Mouse (Mus musculus) heart, postnatal 4 days (tissue): ENCODE results near the gene Ranbp3. TPM values are rescaled to one million over a fixed set of nuclear protein-coding genes. Genes with fewer than 3 reads are reported as not detected.

Experiments
- DNase-seq: peaks from one replicate; pipeline ENCODE4 v3.0.0; 2021
- total RNA-seq, 2 experiments: library from RNA; stranded (reverse); gene quantifications; 2 replicates each; pipeline ENCODE4 v1.2.3; 2021

Gene Ranbp3
- total RNA-seq, 2 experiments from 2014 or later: 60.5 to 61.8 TPM

DNA sequence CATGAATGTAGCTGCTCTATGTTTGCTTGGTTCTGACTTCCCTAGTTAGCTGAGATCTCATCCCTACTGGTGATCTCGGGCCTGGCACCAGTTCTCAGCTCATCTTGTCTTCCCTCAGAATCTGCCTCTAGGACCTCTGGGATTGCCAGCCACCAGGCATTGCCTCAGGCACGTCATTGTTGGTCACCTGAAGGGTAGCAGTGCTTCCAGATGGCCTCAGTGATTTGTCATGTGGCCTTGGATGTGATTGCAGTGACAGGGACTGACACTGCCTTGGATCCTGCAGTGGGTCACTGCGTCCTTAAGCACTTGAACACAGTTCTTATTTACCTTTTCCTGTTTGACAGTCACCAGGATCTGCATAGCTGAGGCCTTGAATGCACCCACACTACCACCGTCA lies 8.7 kb downstream of the Ranbp3 start:
- no peak for DNase-seq

DNA sequence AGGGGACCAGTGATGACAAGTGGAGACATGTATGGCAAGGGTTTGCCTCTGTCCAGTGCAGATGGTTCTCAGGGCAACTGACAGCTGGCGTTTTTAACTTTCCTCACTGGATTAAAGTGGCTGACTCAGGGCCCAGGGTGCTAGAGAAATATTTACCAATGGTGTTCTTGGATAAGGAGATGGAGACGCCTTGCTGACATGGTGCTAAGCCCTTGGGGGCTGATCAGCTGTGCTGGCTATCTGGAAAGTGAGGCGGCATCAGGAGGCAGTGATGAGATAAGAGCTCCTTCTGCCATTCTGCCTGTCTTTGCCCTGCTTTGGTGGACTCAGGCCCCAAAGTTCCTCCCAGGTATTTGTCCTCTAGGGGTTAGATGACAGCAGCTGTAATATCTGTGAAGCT lies 9.8 kb downstream of the Ranbp3 start:
- no peak for DNase-seq

DNA sequence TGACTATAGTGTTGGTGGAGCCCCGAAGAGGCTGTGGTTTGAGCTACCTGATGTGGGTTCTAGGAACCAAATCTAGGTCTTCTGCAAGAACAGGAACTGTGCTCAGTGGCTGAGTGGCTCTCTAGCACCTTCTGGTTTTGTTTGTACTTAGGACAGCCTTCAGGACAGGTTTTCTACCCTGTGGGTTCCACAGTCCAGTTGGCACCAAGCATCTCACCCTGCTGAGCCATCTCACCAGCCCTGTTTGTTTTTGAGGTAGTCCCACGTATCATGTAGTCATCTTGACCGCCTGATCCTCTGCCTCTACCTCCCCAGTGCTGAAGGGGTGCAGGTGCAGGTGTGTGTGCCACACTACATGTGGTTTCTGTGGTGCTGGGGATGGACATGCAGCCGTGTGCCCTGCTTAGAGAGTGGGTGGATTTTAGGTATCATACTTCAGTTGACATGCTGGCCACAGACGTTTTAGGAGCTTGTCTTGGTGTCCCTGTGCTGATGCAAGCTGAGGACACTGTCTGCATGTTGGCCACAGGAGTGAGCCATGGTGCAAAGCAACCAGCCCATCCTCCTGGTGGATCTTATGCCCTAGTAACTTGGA lies 10.5 kb downstream of the Ranbp3 start:
- no peak for DNase-seq

DNA sequence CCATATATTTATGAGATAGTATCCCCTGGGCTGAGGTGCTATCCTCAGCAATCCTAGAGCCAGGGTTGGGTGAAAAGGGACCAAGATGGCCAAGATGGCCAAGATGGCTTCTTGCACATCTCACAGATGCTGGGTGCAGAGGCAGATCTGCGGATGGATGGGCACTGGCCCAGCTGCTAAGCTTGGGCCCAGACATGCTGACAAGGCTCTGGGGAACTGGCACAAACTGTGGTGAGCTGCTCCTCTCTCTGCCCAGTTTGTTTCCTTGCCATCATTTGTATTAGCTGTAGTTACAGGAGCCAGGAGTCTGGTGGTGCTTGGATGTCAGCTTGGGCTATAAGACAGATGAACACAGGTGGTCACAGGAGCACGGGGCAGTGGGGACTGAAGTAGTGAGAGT lies 11.6 kb downstream of the Ranbp3 start:
- DNase-seq: no peak

DNA sequence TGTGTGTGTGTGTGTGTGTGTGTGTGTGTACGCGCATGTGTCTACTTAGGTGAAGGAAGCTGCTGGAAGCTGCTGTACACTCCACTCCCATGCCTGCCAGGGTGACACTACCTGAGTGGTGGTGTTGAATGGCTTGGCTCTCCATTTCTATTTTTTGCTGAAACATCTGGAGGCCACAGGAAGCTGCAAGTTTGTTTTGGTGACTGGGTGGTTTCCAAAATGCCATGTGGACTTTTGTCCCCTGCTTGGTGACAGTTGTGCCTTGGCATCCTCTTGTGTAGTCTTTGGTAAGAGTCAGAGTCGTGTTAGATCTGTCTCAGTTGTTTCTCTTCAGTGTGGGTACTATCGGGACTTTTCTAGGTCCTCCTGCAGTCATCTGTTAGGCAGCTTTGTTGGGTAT lies 13.7 kb downstream of the Ranbp3 start:
- no peak for DNase-seq

DNA sequence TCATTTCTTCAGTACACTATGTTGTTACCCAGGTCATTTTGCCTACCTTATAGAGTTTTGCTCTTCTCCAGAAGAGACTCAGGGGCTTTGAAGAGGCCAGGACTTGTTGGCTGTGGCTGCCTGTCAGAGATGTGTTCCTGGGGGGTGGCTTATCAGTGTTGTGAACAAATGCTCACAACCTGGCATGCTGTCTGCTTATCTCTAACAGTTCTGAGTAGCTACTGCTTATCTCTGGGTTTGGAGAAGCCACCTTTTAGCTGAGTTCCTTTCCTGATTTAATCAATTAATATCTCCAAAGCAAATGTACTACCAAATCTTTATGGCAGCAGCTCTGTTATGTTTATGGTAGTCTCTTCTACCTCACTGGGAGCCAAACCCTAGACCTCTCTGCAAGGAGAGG lies 15.0 kb downstream of the Ranbp3 start:
- DNase-seq: no peak

DNA sequence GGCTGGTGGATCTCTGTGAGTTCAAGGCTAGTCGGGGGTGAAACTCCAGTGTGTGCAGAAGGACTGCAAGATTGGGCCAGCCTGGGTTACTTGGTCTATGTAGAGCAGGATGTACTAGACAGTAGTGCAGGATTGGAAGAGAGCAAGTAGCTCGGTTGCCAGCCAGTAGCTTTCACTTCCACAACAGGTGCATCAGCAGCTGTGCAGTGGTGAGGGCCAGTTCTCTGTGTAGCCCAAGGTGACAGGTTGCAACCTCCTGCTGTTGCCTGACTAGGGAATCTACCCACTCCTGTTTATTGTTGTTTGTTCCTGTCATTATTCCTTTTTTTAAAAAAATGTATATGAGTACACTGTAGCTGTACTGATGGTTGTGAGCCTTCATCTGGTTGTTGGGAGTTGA lies 15.6 kb downstream of the Ranbp3 start:
- DNase-seq: no peak

DNA sequence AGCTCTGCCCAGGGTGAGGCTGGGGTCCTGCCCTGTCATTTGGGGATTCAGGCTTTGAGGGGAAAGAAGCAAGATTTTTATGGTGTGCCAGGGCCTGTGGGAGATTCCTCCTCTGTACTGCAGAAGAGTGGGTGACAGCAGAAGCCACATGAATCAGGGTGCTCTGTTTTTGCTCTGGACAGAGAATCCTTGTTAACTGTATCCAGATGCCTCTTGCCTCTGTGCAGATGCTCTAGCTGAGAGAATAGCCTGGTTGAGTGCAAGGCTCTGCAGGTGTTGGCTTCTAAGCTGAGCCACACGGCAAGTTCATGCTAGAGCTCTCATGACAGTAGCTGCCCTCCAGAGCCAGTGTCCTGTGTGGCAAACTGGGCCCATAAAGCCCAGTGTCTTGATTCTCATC lies 20.3 kb downstream of the Ranbp3 start:
- DNase-seq: no peak

DNA sequence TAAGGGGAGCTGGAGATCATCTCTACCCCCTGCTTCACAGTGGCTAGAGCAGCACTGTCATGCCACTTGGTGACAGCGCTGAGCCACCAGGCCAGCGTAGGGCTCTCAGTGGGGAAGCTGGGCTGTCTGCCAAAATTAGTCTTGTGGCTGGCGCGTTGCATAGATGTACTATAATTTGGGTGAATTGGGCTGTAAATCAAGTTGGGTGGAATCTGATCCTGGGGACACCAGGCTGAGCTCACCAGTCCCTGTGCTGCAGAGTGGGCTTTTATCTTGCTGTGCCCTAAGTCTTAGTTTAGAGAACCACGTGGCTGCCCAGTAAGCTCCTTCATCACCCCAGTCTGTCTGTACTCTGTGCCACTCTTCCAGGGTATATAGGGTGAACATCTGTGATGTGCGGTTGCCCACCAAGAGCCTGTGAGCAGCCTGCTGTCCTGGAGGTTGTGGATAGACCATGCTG lies 20.8 kb downstream of the Ranbp3 start:
- peak; percentile 69 for DNase-seq

DNA sequence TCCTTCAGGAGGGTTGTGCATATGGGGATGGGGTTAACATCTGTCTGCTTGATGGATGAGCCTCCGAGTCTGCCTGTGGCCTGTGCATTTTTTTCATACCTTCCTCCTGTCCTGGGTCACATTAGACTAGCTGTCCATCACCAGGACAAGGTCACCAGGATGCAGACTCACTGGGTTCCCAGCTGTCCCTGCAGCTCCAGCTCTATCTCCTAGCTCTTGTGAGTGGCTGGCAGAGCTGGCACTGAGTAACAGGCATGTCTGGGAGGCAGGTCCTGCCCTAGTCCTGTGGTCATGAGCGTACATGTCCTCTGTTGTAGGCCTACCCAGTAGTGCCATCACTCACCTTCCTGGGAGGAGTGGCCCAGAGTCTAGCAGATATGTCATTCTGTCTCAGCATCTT lies 27.4 kb downstream of the Ranbp3 start:
- DNase-seq: no peak

DNA sequence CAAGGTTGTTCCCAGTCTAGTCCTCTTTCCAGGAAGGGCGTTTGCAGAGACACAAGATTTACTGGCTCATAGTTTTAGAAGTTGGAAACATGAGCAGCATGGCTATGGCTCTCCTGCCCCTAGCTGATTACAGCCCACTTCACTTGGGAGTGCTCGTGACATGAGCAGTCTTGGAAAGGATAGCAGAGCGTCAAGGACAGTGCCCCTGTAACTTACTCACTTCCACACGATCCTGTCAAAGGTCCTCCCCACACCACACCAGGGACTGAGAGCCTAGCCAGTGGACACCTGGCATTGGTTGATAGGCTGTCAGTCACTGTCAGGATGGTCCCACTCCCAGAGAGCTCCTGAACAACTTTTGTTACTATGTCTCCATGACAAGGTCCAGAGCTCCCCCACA lies 29.9 kb downstream of the Ranbp3 start:
- DNase-seq: no peak

DNA sequence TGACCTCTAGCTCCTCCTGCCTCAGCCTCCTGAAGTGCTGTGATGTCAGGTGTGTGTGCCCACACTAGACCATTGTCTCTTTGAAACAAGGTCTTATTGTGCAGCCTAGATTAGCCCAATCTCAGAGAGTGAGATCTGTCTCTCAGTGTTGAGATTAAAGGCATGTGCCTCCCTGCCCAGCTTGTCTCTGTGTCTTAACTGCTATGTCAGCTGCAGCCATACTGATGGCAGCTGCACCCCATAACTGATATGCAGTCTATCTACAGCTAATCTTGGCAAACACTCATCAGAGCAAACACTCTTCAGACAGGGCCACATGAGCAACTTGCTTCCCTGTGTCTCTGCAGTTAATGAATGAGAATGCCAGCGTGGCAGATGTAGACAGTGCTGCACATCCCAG lies 33.4 kb downstream of the Ranbp3 start:
- DNase-seq: no peak

DNA sequence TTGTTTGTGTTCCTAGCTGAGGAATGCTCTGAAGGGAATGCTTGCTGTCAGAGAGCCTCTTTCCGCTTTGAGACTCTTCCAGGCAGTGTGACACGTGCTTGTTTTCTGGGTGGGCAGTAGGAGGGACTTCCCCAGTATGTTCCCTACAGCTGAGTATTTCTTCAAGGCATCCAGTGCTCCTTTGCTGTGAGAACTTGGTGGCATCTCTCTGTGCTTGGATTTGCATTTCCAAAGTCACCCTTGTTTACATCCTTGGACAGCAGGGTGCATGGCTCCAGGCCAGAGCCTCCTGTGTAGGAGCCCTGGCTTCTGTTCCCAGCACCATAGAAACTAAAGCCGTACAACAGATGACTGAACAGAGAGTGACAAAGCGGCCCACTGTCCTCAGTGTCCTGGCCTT lies 35.6 kb downstream of the Ranbp3 start:
- no peak for DNase-seq

DNA sequence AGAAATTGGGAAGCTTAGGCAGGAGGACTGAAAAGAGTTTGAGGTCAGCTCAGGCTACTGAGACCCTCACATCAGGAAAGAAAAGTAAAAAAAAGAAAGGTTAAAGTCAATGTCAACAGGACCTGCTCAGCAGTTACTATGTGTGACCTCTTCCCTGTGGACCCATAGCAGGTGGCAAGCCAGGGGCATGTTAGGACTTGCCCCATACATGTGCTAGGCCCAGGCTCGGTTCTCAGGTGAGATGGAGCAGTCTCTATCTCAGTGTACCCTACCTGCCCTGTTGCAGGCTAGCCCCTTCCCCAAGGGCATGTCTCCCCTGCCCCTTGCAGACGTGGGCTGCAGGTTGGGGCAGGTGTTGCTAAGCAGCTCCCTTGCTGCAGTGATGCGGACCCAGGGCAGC lies 36.6 kb downstream of the Ranbp3 start:
- no peak for DNase-seq

DNA sequence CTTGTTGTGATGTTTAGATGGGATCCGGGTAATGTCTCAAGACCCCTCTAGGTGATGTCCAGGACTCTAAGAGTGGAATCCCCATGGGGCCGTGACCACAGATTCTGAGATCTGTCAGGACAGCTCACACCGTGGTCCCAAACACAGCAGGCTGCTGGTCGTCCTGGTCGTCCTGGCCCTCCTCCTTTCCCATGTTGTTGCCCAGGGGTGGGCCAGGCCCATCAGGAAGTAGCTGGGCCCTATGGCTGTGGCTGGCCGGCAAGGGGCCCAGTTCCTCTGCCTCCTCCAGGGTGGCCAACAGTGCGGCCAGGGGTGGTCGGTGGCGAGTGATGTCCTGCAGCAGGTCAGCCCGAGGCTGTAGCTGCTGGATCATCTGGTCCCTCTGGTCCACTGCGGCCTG lies 42.3 kb downstream of the Ranbp3 start:
- DNase-seq: no peak

DNA sequence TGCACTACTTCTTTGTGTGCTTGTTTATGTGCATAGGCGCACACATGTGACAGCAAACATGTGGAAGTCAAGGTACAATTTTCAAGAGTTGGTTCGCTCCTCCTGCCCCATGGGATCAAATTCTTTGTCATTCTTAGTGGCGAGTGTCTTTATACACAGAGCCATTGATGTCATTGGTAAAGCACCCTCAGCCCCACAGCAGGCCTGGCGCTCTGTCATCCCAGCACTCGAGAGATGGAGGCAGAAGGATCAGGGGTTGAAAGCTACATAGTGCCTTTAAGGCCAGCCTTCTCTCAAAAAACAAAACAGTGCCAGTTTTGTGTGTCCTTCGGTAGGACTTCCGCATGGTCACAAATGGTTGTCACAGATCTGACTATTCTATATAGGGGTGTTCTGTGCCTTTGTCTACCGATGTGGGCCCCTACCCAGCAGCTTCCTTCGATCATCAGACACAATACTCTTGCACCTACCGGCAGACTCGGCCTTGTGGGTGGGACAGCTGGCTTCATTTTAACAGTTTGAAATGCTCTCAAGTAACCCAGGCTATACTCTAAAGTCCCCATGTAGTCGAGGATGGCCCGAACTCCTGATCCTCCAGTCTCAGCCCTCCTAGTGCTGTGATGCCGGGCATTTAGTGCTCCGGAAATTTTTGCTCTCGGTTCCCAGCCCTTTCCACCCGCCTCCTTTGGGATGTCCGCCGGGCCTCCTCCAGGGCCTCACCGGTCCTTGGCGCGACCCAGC lies 43.0 kb downstream of the Ranbp3 start:
- no peak for DNase-seq

DNA sequence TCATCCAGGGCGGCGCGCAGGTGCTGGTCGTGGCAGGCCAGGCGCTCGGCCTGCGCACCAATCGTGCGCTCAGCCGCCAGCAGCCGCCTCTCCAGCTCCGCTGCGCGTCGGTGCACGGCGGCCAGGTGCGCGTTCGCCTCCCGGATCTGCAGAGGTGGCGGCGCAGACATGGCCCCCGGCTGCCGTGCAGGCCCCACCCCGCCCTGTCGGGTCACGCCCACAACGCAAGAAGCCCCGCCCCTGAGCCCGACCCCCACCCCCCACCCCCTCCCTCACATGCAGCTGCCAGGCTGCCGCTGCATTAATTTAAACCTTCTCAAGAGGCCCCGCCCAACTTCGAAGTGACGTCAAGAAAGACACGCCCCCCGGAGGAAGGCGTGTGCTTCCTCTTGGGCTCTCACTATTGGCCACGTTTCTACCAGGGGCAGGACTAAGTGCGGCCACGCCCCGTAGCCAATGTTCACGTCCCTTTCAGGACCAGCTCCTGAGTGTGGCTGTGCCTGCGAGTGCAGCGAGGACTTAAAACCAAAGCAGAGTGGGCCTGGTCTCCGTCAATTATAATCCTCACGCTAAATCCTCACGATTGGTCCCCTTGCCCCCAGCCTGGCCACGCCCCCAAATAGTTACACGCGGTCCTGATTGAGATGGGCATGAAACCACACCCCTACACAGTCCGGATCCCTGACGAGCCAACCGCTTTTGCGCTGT lies 43.7 kb downstream of the Ranbp3 start:
- DNase-seq: peak; percentile 97

DNA sequence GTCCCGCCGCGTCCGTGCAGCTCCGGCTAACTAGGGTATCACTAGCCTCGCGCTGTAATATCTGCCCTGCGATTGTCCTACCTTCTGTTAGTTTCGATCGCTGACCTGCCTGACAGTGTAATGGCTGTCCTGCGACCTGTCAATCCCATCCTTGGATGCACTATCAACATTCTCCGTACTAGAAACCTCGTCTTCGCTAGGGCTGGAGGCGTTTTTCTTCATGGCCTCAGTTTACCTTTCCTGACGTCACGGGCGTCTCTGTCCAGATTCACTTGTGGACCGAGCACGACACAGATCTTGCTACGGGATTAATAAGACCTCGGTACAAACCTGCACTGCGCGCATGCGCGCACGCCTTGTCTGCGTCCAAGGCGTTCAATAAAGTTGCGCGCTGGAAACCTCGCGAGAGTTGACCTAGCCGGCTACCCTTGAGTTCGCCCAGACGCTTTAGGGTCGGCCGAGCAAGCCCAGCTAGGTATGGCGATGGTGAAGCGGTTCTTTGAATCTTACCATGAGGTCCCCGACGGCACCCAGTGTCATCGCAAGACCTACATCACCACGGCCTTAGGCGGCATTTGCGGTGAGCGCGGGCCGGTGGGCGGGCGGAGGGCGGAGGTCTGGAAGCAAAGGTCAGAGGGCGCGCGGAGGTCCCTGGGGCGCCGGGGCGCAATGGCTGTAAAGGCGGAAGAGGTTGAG lies 44.4 kb downstream of the Ranbp3 start, which contains the start of the genes Ndufa11 and Vmac:
TSS of gene Ndufa11 (plus strand) at position 405 of the 696 bp plus-strand sequence.
TSS of gene Vmac (minus strand) at position 660 of the 696 bp plus-strand sequence.
- peak; percentile 97 for DNase-seq

DNA sequence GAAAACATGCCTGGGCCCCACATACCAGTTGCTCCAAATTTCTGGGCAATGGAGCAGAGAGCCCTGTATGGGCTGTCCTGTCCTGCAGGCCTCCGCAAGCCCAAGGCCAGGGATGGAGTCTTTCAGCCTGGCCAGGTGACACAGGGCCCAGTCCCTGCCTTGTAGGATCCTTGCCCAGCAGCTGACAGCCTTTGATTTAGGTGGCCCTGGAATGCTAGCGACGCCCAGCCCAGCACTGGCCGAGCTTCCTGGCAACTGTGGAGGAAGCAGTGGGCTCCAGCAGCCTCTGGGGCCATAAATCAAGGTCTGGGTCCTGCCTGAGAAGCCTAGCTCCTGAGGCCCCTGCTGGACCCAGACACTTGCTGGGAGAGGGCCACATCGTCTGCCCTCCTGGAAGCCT lies 49.3 kb downstream of the Ranbp3 start:
- DNase-seq: no peak

DNA sequence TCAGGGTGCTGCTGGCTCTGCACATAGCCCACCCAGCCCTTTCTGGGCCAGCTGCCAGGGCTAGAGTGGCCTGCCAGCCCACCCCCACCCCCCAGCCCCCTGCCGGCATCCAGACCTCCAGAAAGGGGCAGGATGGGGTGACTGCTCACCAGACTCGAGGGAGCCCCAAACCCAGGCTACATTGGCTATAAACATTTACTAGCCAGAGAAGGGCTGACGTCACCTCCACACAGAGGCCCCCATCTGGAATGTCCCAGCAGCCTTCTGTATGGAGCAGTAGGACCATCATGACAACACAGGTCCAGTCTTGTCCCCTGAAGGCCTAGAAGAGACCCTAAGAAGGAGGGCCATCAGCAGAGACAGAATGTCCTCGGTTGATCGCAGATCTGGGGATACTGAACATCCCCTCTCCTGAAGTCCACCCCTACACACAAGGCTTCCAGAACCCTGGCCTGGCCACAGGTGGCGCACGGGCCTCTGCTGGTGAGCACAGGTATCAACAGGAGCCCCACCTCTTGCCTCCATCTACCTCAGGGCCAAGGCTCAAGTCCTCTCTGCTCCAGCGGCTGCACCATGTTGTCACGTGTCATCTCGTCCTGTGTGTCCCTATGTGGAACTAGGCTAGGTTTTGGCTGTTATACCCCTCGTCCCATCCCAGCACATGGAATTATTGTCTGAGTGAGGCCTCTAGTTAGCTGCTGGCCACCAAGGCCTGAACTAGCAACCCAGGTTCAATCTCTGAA lies 50.5 kb downstream of the Ranbp3 start:
- no peak for DNase-seq

DNA sequence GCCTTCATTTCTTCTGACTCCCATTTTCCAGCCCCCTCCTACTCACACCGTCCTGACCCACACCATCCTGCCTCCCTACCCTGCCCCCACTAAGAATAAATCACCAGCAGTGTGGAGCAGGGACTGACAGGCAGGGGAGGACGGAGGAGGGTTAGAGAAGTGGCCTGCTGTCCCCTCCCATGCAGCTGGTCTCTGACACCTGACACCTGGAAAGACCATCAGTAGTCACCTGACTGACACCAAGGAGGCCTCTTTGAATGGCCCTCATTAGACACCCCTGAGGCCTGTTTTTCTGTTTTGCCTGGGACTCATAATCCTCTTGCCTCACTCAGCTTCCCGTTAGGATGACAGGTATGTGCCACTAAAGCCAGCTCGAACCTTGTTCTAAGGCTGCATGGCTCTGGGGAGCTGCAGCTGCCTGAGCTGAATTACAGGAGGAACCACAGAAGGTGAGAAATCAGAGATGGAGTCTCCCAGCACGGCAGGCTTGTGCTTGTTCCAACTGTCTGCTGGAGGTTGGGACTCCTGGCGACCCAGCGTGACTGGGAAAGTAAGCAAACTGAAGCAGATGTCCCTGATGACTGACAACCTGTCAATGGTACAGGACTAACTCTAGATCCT lies 54.0 kb downstream of the Ranbp3 start:
- DNase-seq: no peak

DNA sequence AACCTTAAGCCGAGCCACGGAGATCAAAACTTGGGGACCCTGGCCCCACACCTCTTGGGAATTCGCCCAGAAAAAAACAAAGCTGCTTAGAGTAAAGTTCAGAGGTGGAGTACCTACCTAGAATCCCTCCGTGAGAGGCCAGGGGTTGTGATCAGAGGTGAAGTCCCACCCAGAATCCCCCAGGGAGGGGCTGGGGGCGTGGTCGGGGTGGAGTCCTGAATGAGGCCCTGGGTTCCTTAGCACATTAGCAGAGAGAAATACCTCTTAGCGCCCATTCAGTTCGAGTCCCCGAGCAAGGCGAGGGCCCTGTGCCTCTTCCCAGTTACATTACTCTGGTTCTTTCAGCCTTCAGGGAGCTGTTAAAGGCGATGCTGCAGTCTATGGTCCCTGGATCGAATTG lies 54.6 kb downstream of the Ranbp3 start:
- no peak for DNase-seq
